Mouse (Mus musculus): ENCODE measurements at regions not wholly inside any gene's neighbourhood (a gene's known extent, or its start where the extent isn't known, plus 50 kb on each side); places are given as distances from the start of the nearest gene placed in this dataset.

GRCm38 (mm10) chr9:86961663-86962062 lies 53.7 kb upstream of the Ripply2 start:
- ATAC-seq (replicated peaks) = no peak

GRCm38 (mm10) chr9:86957076-86957475 lies 58.3 kb upstream of the Ripply2 start:
- no peak overlapping the region for H3K27ac ChIP-seq
- H3K9ac ChIP-seq = no peak overlapping the region
- no peaks in the 10 kb centered on the region for H3K27me3 ChIP-seq (replicated peaks)
- peaks cover 3% of the 10 kb centered on the region for H3K4me1 ChIP-seq
- H3K36me3 ChIP-seq (replicated peaks) = no peaks in the 10 kb centered on the region
- no peaks in the 10 kb centered on the region for H3K9me3 ChIP-seq
- no peak for ATAC-seq (replicated peaks)
- 95% methylated on average over 1 of the region's 1 CpGs for WGBS
- H3K4me2 ChIP-seq = no peak overlapping the region
- no peak overlapping the region for H3K4me3 ChIP-seq

More at GRCm38 (mm10) chr9:86961663-86962062, 53.7 kb upstream of the Ripply2 start:
- 85% methylated on average over 3 of the region's 3 CpGs for WGBS
- no peaks in the 10 kb centered on the region for H3K4me1 ChIP-seq
- no peaks in the 10 kb centered on the region for H3K9me3 ChIP-seq
- no peak overlapping the region for H3K4me3 ChIP-seq
- H3K27me3 ChIP-seq (replicated peaks) = no peaks in the 10 kb centered on the region
- H3K4me2 ChIP-seq = no peak overlapping the region
- no peaks in the 10 kb centered on the region for H3K36me3 ChIP-seq (replicated peaks)
- no peak overlapping the region for H3K27ac ChIP-seq
- no peak overlapping the region for H3K9ac ChIP-seq

- Histone ChIP-seq H3K36me3 (replicated peaks) (no peaks in the 10 kb centered on the region), H3K4me3 (no peak overlapping the region), H3K27ac (no peak overlapping the region), H3K9ac (no peak overlapping the region), H3K4me1 (peaks cover 9% of the 10 kb centered on the region), H3K4me2 (no peak overlapping the region), H3K27me3 (replicated peaks) (no peaks in the 10 kb centered on the region), H3K9me3 (no peaks in the 10 kb centered on the region)
- ATAC-seq (replicated peaks) = no peak
- 82% methylated on average over 3 of the region's 3 CpGs for WGBS
Measured at GRCm38 (mm10) chr9:86955720-86956119, 59.6 kb upstream of the Ripply2 start.

- WGBS = 52% methylated on average over 11 of the region's 11 CpGs
- ATAC-seq (replicated peaks) = peak; percentile 73
- Histone ChIP-seq H3K9me3 (no peaks in the 10 kb centered on the region), H3K4me2 (peak overlapping the region; percentile 5; the same call in 1 of the 2 replicates), H3K4me3 (no peak overlapping the region), H3K27ac (no peak overlapping the region), H3K9ac (no peak overlapping the region), H3K36me3 (replicated peaks) (no peaks in the 10 kb centered on the region), H3K4me1 (peaks cover 9% of the 10 kb centered on the region), H3K27me3 (replicated peaks) (no peaks in the 10 kb centered on the region)
Measured at GRCm38 (mm10) chr9:86951958-86952509, 63.3 kb upstream of the Ripply2 start.

GRCm38 (mm10) chr9:86949885-86950284 lies 65.5 kb upstream of the Ripply2 start:
- no peaks in the 10 kb centered on the region for H3K36me3 ChIP-seq (replicated peaks)
- no peak overlapping the region for H3K4me2 ChIP-seq
- no peak overlapping the region for H3K4me3 ChIP-seq
- H3K9me3 ChIP-seq = no peaks in the 10 kb centered on the region
- whole genome bisulfite sequencing = 6% methylated on average over 1 of the region's 1 CpGs
- H3K4me1 ChIP-seq = peaks cover 9% of the 10 kb centered on the region
- H3K27me3 ChIP-seq (replicated peaks) = no peaks in the 10 kb centered on the region
- H3K27ac ChIP-seq = no peak overlapping the region
- ATAC-seq (replicated peaks) = no peak
- H3K9ac ChIP-seq = no peak overlapping the region

GRCm38 (mm10) chr9:86931196-86931595 lies 50.7 kb upstream of the Snap91 start:
- no peak overlapping the region for H3K4me2 ChIP-seq
- WGBS = 79% methylated on average over 3 of the region's 3 CpGs
- no peaks in the 10 kb centered on the region for H3K27me3 ChIP-seq (replicated peaks)
- no peak overlapping the region for H3K27ac ChIP-seq
- no peak overlapping the region for H3K4me3 ChIP-seq
- no peaks in the 10 kb centered on the region for H3K9me3 ChIP-seq
- no peak overlapping the region for H3K9ac ChIP-seq
- H3K36me3 ChIP-seq (replicated peaks) = no peaks in the 10 kb centered on the region
- ATAC-seq (replicated peaks) = no peak
- no peaks in the 10 kb centered on the region for H3K4me1 ChIP-seq

Measured in midbrain, embryonic 15.5 days (tissue).